Mouse (Mus musculus): Measurements from ENCODE around the gene Ccdc162.
"Not testable (repeated sequence)": the region's sequence is repeated elsewhere in the genome, so short reads cannot be mapped to it uniquely, and the experiment has no call there.

Gene Ccdc162

DNA sequence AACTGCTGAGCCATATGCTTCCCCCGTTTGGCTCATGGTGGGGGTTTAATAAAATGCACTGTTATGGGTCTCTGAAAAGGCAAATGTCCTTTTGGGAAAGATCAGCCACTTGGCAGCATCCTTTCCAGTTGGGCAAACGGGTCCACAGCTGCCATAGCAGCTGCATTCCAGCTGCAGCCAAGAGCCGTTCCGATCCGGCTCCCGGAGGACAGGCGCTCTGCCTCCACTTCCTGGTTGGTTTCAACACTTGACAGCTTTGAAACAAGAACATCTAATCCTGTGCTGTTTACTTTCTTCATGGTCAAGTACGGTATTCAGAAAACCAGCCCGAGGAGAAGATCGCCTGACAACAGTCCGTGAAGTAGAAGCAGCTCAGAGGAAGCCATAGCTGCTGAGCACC is 19.4 kb downstream of the Ccdc162 start:
- DNase-seq (ENCODE audit: low spot score): no peak

DNA sequence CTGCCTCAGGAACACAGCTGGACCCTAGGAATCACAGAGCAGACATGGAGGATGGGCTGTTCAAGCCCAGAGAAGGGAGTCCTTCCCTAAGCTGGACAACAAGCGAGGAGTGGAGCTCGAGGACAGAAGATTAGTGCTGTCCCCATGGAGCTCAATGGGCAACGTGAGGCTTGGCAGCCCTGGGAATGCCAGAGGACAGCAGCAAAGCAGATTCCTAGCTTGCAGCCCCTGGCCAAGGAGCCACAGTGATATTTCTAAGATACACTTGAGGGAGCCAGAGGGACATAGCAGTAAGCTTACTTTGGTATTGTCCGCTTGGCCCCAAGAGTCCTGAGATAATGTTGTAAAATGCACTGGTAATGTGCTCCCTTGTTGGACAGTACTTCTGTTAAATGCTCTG is 25.5 kb downstream of the Ccdc162 start:
- no peak for DNase-seq (ENCODE audit: low spot score)

DNA sequence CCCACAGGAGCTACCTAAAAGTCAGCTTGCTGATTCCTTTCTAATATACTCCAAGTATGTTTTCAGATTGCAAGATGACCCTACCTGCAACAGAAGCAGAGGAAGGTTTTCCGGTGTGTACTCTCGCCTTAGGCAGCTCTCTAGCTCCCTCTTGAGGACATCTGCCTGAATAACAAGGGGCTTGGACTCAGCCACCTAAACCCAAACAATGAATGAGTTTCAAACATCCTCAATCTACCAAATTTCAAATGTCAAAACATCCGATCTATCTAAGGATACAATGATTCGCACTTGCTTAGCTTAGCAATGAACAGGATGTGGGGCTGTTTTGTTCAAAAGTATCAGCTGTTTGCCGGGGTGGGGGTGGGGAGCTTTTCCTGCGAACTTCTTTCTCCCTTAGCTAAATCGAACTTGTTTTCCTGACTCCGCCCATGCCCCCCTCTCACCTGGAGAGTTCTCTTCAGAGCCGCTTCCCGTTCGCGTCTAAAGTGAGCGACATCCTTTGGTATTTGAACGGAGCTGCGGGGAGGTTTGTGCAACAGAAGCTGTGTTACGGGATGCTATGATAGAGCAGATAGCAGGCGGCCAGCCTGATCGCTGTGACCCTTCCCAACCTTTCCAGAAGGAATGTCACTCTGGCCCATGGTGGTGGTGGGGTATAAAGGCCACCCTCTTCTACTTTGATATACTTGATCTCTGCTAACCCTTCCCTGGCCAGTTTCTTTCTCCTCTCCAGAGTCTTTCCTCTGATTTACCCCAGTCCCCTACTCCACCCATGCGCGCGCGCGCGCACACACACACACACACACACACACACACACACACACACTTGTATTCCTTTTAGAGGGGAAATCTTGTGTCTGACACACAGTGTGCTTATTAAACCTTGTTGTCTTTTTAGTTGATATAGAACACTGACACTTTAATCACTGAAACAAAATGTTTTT is 26.2 kb downstream of the Ccdc162 start:
- DNase-seq (ENCODE audit: low spot score): peak; percentile 65

DNA sequence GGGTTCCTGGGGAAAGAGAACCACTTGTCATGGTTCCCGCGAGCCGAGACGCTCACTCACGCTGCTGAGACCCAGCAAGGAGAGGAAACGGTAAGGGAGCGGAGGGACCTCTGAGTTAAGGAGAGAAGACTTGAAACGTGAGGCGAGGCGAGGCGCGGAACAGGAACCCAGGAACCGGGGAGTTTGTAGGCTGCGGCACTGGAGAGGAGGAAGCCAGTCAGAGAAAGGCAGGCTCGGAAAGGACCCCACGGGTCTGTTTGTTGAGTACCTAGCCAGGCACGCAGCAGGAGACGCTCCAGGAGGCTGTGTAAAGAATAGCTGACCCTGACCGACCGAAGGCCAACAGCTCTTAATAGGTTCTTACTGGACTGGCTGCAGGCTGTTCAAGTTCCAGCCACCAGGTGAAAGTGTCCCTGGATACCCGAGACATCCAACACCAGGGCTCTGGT is 31.9 kb downstream of the Ccdc162 start:
- no peak for DNase-seq (ENCODE audit: low spot score)

DNA sequence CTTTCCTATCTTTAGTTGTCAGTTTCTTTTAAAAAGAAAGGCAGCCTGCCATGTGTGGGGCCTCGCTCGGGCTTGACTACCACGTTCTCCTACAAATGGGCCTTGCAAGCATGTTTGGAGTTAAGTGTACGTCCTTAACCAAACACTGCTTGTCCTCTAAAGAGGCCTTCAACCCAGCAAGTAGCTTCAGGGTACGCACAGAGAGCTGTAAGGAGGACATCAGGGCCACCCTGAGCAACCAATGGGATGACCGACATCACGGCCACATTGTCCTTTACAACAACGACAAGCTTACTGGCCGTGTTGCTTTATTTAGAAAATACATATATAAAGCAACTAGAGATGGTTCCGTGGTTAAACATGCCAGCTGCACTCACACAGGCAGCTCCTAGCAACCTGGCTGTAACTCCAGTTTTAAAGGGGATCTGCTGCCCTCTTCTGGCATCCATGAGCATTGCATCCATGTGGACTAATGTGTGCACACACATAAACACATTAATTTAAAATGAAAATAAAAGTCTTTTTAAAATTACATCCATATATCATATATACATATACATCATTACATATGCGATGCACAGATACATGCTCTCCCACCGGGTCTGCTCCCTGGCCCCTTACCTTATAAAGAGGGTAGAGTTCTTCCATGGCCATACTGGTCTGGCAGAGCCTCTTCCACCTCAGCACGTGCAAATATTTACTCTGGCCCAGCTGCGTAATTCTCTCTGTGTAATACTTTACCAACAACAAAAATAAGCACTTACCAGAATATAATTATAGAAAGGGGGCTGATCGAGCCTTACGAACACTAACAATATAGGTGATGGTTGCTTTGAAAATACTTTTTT is 33.7 kb downstream of the Ccdc162 start:
- peak; percentile 91 for DNase-seq (ENCODE audit: low spot score)

DNA sequence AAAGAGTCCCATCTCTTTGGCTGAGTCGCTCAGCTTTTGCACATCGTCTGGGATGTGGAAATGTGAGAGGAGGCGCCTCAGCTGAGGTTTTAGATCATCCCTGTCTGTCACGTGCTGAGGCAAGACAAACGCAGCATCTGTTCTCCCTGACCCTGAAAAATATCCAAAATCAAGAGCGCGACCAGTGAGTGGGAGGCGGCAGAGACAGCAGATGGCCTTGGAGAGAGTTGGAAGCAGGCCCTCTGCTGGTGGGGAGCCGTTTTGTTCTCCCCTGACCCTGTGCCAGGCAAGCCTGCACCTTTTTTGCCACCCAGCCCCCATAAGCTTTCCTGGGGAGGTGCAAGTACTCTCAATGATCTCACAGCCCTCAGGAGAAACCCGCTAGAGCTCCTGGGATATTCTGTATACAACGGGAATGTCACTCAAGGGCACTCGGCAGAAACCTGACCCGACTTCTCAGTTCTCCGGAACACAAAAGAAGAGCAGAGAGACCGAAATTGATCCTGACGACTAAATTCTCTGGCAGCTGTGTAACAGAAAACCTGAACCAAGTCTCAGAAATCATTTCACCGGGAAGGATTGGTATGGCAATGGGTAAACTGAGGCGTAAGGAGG is 37.6 kb downstream of the Ccdc162 start:
- DNase-seq (ENCODE audit: low spot score): peak; percentile 58

DNA sequence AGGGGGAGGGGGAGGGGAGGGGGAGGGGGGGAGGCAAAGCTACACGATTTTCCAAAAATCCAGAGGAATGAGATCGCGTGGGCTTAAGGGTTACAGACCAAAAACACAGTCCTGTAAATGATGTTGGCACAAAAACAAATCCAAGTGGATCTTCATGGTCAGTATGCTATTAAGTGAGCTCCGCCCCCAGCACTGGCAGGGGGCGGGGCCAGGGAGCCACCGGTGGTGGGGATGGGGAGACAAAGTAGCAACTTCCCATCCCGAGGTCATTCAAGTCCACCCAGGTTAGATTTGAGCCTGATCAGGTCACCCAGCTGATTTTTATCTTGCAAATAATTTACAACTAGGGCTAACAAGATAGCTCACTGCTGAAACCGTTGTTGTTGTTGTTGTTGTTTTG is 39.0 kb downstream of the Ccdc162 start:
- no peak for DNase-seq (ENCODE audit: low spot score)

DNA sequence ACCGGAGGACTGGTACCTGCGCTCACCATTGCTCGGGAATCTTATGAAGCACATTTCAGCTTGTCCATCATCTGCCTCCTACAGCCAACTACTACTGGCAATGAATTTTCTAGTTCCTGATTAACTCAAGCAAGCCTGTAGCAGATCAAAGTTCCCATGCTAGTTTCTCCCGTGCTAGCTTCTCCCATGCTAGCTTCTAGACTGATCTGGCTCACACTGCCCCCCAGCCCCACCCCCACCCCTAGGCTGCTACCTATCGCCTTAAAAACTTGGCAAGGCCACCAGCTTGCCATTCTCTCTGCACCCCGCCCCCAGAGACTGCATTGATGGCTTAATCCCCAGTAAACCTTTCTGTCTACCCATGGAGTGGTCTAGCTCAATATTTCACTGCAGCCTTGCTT is 39.8 kb downstream of the Ccdc162 start:
- no peak for DNase-seq (ENCODE audit: low spot score)

DNA sequence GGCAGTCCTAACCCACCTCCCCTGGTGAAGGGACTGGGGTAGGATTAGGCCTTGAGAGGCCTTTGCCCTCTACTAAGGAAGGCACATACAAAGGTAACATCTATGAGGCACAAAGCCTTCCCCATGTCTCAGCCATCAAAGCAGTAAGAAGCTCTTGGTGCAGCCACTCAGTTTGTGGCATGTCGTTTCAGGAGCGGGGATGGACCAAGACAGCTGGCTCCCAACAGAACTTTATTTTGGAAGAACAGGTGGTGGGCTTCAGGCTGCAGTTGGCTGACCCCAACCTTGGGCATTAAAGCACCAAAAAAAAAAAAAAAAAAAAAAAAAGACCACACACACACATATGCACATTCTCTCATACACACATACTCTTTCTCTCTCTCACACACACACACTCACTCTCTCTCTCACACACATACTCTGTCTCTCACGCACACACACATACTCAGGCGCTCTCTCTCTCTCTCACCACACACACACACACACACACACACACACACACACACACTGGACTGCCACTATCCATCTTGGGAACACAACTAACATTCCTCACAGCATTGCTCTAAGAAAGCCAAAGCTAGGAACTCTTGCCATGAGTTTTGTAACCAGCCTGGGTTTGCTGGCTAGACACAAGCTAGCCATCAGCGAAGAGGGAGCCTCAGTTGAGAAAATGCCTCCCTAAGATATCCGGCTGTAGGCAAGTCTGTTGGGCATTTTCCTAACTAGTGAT is 40.4 kb downstream of the Ccdc162 start:
- DNase-seq (ENCODE audit: low spot score): no peak

DNA sequence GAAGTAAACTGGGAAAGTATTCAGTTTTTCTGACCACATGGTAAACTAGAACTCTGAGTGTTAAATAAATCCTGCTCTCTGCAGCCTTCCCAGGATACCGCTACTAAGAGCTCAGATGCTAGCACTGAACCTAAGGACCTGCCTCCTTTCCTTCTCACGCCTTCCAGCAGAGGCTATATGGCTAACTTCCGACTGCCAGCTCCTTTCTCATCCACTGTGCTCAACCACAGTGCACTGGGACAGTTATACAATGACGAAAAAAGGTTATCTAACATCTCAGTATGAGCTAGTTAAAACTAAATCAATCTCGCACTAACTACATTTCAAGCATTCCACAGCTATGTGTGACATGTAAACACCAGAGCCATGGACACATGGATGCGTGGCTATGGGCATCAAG is 41.2 kb downstream of the Ccdc162 start:
- no peak for DNase-seq (ENCODE audit: low spot score)

DNA sequence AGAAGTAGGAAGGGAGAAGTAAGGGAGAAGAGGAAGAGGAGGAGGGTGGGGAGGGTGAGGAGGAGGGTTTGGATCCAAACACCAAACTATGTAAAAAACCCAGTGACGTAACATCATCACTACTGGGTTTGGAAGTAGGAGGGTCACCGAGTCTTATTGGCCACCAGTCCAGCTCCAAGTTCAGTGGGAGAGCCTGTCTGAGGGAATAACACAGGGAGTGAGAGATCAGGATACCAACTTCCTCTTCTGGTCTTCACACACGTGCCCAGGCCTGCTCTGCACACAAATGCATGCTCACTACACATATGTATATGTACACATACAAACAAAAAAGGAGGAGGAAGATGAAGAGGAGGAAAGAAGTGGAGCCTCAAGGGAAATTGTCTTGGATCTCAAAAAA is 42.1 kb downstream of the Ccdc162 start:
- DNase-seq (ENCODE audit: low spot score): no peak

DNA sequence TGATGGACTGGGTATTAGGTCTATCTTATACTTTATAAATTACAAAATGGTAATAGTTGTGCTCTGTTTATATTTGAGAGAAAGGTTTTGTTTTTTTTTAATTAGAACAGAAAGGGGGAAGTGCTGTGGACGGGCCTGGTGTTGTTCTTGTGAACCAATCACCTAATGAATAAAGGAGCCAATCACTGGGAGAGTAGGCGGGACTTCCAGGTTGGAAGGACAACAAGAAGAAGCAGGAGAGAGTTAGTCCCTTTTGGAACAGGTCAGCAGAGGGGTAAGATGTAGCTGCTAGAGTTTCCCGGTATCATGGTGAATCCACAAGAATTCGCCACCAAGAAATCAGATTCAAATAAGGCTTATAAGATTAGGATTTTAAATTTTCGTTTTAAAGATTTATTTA is 46.2 kb downstream of the Ccdc162 start:
- no peak for DNase-seq (ENCODE audit: low spot score)

DNA sequence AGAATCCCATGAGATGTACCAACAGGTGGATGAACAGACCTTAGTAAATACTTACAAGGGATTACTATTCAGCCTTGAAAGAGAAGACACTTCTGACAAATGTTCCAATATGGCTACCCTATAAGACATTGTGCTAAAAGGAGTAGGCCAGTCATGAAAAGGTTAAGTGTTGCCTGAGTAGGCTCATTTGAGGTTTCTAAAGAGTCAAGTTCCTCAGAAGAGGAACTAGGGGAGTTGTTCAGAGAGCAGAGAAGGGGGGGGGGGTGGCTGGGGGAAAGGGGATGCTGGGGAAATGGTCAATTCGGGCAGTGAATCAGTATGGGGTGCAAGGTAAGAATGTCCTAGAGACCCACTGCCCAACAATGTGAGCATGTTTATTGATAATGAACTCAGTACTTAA is 50.9 kb downstream of the Ccdc162 start:
- DNase-seq (ENCODE audit: low spot score): no peak

DNA sequence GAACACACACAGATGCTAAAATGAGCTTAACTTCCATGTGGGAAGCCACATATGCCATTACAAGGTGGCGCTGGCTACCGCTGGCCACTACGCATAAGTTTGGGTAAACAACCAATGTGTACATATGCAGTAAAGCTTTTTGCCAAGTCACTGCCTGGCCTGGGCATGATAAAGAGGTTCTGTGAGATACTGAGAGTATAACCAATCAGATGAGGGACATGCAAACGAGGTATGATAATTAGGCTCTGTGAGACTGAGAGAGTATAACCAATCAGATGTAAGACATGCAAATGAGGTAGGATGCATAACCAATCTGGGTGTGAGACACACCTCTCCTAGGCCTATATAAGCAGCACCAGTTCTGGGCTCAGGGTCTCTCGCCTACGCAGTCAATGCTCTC is 56.8 kb downstream of the Ccdc162 start:
- not testable (repeated sequence) for DNase-seq (ENCODE audit: low spot score)

DNA sequence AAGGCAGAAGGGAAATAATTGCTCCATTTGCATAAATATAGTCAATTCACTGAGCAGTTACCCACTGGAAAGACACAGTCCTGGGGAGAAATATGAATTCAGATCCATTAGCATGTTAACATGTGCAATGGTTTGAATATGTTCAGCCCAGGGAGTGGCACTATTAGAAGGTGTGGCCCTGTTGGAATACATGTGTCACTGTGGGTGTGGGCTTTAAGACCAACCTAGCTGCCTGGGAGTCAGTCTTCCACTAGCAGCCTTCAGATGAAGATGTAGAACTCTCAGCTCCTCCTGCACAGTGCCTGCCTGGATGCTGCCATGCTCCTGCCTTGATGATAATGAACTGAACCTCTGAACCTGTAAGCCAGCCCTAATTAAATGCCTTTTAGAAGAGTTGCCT is 60.8 kb downstream of the Ccdc162 start:
- not testable (repeated sequence) for DNase-seq (ENCODE audit: low spot score)

DNA sequence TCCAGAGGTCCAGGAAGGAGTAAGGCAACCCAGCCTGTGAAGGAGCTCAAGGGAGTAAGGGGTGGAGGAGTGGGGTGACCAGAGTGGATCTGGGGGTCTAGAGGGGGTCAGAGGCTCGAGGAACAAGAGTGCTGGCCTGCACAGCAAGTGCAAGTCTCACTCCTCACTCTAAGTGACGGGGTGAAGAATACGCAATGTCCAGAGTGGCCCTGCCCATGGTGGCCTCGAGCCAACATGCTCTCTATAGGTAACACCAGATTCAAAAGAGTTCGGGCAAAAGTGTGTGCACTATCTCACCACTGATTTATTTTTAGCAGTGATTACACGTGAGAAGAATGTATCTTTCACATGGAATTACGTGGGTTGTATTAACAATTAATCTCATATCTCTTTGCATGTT is 63.4 kb downstream of the Ccdc162 start:
- no peak for DNase-seq (ENCODE audit: low spot score)

DNA sequence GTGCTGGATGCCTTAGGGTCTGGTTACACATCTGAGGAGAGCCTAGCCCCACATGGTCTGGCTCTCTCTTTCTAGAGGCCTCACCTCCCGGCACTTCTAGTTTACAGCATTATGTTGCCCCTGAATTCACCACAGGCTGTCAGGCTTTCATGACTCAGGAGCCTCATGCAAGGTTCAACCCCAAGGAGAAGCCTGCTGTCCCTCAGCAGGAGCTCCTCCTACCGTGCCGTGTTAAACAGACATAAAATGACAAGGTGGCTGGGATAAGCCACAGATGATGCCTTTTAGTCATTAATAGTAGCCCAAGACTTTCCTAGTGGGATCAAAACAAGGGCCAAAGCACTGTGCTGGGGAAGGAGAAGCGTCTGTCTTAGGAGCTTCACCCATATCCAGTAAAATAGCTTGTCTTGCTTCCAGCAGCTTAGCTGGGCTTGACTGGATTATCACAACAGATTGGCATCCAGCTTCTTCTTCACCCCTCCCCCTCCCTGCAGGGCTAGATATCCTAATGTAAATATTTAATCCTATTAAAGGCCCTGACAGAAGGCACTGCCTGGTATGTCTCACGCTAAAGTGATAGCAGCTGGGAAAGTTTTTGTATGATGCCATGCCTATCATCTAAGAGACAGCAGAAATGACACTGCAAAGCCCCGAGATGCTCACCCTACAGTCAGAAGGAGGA is 64.2 kb downstream of the Ccdc162 start:
- DNase-seq (ENCODE audit: low spot score): no peak

DNA sequence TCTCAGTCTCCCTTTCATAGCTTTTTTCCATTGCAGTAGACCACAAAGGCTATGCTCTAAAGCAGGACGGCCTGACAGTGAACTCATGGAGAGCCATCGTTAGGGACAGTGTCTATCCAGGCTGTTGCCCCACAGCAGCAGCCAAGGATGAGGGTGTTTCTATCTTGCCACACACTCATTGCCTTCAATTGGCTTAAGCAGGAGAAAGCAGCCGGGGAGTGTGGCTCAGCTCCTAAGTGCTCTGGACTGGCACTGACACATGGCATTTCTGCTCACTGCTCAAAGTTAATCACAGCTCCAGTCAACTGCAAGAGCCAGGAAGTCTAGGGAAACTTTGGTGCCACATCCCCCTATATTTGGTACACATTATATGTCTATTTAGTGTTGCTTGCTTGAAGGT is 64.9 kb downstream of the Ccdc162 start:
- no peak for DNase-seq (ENCODE audit: low spot score)

DNA sequence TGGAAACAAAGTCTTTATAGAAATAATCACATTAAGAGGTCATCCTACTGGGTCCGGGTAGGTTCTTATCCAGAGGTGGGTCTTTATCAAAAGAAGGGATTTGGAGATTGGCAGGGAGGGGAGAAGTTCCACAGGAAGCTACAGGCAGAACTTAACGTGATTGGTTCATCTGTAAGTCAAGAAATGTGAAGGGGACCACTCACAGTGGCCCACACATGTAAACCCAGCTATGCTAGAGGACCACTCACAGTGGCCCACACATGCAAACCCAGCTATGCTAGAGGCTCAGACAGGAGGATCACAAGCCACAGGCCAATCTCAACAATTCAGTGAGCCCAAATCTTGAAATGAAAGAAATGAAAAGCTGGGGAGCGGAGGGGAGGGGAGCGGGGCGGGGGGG is 67.2 kb downstream of the Ccdc162 start:
- no peak for DNase-seq (ENCODE audit: low spot score)

DNA sequence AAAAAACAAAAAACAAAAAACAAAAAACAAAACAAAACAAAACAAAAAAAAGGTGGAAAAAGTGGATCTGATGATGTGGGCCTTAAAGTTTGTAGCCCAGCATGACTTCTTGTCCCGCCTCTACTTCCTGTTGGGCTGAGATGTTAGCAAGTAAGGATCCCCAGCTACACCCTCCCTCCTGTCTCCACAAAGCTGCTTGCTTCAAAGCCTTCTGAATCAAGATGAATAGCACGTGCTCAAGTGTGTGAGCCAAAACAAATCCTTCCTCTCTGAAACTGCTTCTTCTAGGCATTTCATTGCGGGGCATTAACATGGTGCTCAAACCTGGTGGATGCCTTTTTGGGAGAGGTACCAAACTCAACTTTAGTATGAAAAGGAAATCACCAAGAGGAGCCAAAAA is 77.7 kb downstream of the Ccdc162 start:
- no peak for DNase-seq (ENCODE audit: low spot score)

DNA sequence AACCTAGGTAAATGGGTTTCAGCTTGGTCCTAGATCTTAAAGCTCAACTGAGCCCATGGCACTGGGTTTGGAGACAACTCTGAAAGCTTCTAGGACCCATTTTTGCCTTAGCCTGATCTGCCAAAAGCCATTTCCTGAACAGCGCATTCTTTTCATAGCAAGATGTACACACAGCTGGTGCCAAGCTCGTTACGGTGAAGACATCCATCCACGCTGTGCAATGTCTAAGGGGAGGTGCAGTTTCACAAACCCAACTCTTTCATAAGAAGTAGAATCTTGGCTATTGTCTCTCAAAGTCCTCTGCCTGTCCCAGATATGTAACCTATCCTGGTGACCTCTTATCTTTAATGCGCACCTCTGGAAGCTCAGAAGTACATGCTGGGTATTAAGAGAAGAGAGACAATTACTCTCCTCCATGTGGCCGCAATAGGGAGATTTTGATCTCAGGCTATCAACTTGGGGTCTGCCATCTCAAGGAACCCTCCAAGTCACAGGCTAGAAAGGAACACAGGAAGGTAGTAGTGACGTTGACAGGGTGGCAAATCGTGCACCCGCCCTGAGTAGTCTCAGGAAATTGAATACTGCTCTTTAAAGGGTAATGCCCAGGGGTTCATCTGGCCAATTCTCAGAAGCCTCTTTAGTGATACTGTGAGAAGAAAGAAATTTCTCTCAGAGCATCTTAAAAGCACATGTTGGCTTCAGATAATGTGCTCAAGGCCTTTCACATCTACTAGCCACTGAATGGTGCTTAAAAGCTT is 81.0 kb downstream of the Ccdc162 start:
- no peak for DNase-seq (ENCODE audit: low spot score)
